Mouse (Mus musculus) liver, adult (tissue): Measurements from ENCODE around the gene Gm13304.
"Not testable (repeated sequence)": the region's sequence is repeated elsewhere in the genome, so short reads cannot be mapped to it uniquely, and the experiment has no call there.

Experiments
- GATA4 ChIP-seq: IDR thresholded peaks from 2 replicates; pipeline ENCODE4 v1.6.1; 2014; ENCODE audit warnings: mild to moderate bottlenecking, low read length; ENCODE audit not compliant: insufficient replicate concordance

Gene Gm13304

GRCm38 (mm10) chr4:42114517-42114916 is at the start of gene Gm13304:
Gene Gm13304 (plus strand): TSS chr4:42114817.
- TF ChIP-seq GATA4, result not testable (repeated sequence)

GRCm38 (mm10) chr4:42090907-42091306 is 23.7 kb upstream of the Gm13304 start, which contains the start of gene Gm3893:
Gene Gm3893 (plus strand): TSS chr4:42091207.
- TF ChIP-seq GATA4, result not testable (repeated sequence)

GRCm38 (mm10) chr4:42153136-42153535 is 38.5 kb downstream of the Gm13304 start, which contains the start of gene Gm13306:
Gene Gm13306 (plus strand): TSS chr4:42153436.
- TF ChIP-seq GATA4, result not testable (repeated sequence)
